Mouse (Mus musculus): Measurements from ENCODE around the gene Sgms2.

Sgms2 gene

GRCm38 (mm10) chr3:131491361-131491925 lies at the start of gene Sgms2:
Gene Sgms2, minus strand, starts transcription at chr3:131491411.
- no peak for DNase-seq

GRCm38 (mm10) chr3:131525229-131525628 lies 34.0 kb upstream of the Sgms2 start:
- DNase-seq, result no peak

DNA sequence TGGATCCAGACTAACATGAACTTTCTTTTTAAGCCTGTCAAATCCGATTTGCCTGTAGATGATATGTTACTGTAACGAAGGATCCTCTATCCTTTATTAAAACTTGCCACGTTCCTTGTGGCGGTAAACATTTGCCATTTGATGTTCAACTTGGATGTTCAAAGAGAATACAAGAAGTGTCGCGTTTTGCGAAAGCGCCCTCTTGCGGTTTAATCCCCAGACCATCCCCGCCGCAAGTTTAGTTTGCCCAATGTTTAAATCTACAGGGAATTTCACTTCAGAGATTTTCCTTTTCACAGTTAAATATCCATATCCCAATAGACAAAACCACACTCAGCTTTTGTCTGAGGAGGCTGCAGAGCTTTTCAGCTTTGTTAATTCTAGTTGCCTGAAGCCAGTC lies 33.6 kb upstream of the Sgms2 start:
- DNase-seq, result peak in 1 of 2 experiments; percentile 11

- DNase-seq, result no peak
Measured at GRCm38 (mm10) chr3:131524210-131524609, 33.0 kb upstream of the Sgms2 start.

DNA sequence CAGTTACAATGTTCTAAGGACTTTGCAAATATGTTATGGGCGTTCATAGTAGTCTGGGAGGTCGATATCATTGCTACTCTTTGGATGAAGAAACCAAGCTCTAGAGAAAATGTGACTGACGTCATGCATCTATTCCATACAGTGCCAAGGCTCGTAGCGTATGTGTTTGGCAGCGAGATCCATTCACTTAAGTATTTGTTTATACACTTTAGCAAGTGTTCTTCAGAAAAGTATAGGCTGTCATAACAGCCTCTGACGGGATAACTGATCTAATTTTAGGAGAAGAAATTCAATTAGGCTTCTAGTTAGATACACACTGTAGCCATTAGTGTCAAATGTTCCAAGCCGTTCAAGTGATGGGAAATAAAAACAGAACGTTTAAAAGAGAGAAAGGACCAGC lies 32.5 kb upstream of the Sgms2 start:
- DNase-seq, result no peak

DNA sequence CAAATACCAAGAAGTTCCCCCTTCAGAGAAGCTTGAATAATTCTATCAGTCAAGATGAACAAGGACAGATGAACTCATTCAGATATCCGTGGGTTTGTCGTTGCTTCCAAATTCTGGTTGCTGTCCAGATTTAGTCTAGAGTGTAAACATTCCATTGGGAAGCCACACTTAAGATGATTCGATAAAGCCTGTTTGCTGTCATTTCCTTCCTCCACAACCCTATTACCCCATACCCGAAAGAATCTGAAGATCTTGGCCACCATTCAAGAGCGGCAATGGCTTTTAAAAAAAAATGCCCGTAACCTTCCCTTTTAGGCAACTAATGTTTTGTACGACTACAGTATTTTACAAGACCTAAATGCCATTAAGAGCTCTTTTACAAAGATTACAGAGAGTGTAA lies 31.0 kb upstream of the Sgms2 start:
- DNase-seq, result no peak

DNA sequence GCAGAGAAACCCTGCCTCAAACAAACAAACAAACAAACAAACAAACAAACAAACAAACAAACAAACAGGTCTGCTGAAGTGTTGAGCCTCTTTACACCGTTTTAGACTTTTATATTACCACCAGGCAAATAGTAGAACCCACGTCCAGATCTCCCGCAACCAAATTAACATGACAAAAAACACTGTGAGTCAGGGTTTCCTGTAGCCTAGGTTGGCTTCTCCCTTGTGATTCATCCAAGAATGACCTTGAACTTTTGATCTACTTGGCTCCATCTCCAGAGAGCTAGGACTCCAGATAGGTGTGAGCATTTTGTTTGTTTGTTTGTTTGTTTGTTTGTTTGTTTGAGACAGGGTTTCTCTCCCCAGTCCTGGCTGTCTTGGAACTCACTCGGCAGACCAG lies 30.0 kb upstream of the Sgms2 start:
- no peak for DNase-seq

GRCm38 (mm10) chr3:131517756-131518155 lies 26.5 kb upstream of the Sgms2 start:
- DNase-seq, result no peak

GRCm38 (mm10) chr3:131516332-131516999 lies 25.3 kb upstream of the Sgms2 start:
- no peak for DNase-seq

GRCm38 (mm10) chr3:131511616-131512015 lies 20.4 kb upstream of the Sgms2 start:
- no peak for DNase-seq

GRCm38 (mm10) chr3:131508024-131508423 lies 16.8 kb upstream of the Sgms2 start:
- no peak for DNase-seq

- DNase-seq, result no peak
Measured at GRCm38 (mm10) chr3:131504595-131505223, 13.5 kb upstream of the Sgms2 start.

DNA sequence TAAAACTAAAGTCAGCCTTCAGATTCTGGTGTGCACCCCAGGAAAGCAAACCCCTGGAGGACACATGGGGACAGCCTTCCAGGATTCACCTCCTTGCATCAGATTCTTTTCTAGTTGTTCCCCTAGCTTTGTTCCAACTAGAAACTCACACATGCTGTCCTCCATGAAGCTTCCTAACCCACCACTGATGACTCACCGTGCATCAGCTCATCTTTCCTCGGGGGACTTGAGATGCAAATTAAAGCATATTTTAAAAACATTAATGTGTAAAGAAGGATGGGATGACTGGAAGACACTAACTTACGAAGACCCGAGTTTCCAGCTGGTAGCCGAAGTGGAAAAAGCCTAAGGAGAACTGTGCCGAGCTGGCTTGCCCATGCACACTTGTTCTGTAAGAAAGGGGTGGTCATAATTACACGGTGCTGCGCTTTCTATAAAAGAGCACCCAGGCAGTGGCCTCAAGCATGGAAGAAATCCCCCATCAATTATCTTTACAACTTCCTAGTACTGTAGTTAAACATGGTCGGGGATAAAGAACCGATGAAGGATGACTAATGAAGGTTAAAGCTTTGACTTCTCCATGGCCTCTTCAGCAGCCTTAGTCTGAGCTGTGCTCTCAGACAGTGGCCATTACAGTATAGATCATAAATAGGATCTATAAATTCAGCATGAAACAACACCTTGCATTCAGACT lies 10.6 kb upstream of the Sgms2 start:
- DNase-seq, result no peak

- no peak for DNase-seq
Measured at GRCm38 (mm10) chr3:131499651-131500050, 8.4 kb upstream of the Sgms2 start.

DNA sequence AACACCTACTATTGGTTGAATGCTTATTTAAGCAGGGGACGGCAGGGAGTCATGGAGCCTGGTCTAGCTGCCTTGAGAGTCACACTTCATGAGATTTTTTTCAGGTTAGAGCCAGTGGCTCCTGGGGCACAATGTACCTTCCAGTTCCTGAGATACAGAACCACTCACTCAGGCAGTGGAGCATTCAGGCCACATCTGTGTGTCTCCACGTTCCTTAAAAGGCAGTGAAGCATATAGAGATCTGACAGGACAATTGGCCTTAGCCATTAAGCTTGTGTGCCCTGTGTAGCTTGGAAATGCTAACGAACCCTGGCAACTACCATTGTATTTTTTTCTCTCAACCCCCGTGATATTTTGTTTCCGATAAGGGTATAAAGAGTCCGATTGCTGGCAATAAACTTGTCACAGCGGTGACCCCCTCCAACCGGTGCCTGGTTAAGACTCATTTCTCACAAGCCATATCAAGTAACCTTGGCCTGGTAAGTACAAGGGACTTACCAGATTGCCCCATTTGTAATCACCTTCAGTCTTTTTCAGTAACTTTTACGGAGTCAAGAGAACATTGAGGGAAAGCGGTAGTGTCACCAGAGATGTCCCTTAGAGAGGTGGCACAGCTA lies 5.4 kb upstream of the Sgms2 start:
- DNase-seq, result no peak

DNA sequence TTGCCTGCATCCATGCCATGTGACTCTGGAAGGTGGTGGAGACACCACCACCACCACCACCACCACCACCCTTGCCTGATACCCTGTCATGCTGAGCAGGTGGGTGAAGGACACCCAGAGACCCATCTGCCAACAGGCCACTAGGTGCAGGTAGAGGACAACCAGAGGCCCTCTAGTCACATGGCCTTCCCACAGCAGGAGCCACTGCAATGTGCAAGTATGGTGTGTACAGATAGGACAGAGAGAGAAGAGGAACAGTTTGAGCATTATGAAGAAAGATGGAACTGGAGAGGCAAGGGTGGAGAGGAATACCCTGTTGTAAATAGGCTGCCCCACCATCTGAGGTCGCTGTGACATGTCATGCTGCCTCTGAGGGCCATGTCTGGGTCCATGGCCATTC lies 3.9 kb upstream of the Sgms2 start:
- no peak for DNase-seq

DNA sequence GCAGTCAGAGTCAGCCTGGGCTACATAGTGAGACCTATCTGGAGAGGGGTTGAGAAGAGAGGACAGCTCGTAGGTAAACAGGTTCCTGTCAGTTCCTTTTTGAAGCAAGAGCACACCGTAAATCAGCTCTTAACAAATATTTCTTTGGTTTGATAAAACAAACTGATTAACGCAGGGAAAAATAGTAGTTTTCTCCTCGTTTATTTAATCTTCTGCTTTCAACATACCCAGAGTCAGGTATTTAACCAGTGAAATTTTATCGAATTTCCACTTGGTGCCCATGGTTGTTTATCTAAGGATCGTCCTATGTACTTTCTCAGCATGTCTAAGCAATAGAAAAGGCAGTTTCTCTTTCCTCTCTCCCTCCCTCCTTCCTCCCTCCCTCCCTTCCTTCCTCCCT lies 2.0 kb upstream of the Sgms2 start:
- no peak for DNase-seq

DNA sequence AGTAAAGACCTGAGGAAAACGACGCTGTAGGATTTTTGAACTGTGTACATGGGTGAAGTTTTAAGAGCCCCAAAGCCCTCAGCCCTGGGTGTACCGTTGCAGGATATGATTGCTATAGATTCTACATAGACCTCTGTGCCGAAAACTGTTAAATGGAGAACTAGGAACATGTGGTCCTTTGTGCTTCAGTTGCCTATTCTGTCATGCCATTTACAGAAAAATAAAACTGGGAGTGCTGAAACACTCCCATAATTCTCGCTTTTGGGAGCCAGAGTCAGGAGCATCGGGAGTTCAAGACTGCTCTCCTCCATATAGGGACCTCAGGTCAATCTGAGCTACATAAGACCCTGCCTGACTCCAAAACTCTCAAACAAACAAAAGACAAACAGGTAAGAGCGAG lies 769 bp upstream of the Sgms2 start:
- no peak for DNase-seq

- DNase-seq, result peak; percentile 7 to 17
Measured at GRCm38 (mm10) chr3:131490143-131490908, 885 bp downstream of the Sgms2 start.

DNA sequence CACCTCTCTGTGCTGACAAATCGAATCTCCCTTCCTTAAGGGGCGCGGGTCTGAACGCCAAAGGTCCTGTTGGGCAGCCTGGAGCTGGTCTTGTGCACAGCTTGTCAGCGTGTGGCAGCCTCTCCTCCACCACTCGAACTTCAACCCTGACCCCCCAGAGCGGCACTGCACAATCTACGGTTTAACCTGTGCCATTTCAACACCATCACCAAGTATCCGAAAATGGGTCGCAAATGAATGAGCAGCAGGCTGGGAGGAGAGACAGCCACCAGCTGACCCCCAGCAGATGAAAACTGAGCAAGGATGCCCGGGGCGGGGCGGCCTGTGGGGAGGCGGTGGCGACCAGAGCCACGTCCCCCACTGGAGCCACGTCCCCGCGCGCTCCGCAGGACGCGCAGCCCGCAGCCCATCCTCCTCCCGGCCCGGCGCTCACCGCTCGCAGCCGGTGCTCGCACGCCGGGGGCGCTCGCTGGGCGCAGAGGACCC lies 1.5 kb downstream of the Sgms2 start:
- DNase-seq, result no peak

DNA sequence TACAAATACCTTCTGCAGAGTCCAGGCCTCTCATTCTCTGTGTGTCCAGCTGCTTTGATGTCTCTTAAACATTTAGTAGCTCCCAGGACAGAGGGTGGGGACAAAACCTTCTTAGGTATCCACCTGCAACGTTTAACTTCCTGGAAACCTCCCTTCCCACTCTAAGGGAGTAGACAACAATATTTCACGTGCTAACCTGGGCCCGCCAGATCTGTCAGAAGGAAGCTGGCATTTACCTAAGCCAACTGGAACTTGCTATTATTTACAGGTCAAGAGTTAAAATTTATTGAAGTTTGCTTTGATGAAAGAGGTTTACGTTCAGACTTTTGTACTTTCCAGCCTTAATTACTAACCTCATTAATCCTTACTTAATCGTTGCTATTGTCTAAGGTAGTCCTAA lies 2.2 kb downstream of the Sgms2 start:
- DNase-seq, result no peak

DNA sequence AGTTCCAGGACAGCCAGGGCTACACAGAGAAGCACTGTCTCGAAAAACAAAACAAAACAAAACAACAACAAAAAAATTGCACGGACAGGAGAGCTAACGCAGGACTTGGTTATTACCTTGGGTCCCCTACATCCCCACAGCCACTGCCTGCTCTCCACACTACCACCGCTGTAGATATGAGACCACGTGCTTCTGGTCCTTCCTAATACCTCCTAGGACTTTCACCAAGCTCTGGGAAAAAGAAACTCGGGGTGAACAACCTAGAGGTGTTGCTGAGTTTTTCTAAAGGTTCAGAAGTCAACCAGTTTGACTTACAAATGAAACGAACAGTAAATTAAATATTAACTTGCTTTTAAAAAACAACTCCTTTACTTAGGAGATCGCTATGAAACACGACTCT lies 2.8 kb downstream of the Sgms2 start:
- no peak for DNase-seq

- no peak for DNase-seq
Measured at GRCm38 (mm10) chr3:131485388-131485787, 5.8 kb downstream of the Sgms2 start.
